Mouse (Mus musculus): ENCODE data around the gene Scoc.

The Scoc gene

DNA sequence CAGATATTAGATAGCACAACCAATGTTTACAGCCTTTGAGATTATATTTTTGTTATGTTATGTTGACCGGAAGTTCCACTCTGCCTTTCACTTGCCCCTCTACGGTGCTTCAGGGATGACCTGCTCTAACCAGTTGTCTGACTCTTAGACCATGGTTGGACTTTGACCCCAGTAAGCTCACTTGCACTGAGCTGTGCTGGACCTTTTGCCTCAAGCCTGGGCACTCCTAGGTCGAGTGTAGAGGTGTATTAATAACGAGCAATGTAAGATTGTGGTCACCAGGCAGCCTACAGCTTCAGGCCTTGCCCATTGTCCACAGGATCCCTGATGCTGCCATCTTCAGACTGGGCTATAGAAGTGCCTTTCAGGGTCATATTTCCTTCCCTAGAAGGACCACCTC, 60.5 kb downstream of the Scoc start:
- in situ Hi-C loops (cut with MboI): no loop called here

GRCm38 (mm10) chr8:83396680-83397079, 61.5 kb downstream of the Scoc start:
- in situ Hi-C loops (cut with MboI): no loop called here

DNA sequence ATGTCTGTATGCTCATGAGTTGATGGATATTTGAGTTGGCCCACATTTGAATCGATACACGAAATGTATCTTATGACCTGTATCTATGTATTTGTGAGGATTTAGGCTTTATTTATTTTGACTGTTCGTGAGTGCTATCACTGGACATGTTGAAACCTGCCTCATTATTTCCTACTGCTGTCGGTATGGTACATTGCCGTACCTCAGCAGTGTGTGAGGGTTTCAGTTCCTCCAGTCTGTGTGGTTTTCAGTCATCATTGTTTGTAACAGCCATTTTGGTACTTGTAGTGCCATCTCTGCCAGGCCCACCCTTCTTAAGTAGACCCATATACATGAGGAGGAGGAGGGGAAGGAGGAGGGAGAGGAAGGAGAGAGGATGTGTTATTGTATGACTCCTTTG, 63.9 kb downstream of the Scoc start:
- in situ Hi-C loops (cut with MboI): no loop called here

DNA sequence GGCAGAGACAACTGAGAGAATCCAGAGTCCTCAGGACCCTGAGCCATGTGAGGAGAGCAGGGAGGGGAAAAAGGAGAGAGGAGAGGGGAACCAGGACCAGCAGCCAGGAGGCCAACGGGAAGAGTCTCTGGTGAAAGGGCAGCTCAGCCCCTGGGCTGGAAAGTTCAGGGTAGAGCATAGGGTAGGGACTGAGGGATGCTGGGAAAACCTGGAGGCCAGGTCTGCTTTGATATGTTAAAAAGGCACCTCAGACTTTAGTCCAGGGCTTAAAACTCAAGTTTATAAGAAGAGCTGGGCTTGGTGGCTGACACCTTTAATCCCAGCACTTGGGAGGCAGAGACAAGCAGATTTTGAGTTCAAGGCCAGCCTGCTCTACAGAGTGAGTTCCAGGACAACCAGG, 65.7 kb downstream of the Scoc start:
- in situ Hi-C loops (cut with MboI): no loop called here

DNA sequence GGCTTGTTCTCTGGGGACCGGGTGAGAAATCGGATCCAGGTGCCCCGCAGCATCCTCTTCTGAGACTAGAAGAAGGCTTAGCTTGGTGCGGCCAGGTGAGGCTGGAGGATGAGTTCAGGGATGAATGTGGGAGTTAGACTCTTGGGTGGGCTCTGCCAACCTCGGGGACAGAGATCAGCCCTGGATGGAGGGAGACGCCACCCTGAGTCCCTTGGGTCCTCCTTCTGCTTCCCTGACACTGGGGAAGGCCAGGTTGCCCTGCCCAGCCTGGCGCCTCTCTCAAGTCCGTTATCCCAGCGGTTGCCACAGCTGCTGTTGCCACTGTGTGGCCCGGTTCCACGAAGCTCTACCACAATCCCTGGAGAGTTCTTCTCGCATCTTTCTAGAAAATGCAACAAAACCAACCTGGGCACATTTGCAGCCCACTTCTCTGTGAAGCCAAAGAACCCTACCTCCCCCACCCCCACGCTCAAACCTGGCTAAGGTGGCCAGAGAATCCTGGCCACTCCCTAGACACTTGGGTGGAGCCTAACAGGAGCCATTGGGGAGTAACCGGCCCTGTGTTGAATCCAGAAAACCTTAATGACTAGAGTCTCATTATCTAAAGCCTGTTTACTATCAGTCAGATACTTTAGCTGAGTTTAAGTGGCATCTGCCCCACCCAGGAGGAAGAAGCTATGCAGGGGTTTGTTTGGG, 68.0 kb downstream of the Scoc start:
- in situ Hi-C loops (cut with MboI): no loop called here

- in situ Hi-C loops (cut with MboI): no loop called here
Observed at GRCm38 (mm10) chr8:83389316-83390005, 68.7 kb downstream of the Scoc start, which contains the start of gene Clgn. Clgn (plus strand) TSS chr8:83389867.

- in situ Hi-C loops (cut with MboI): no loop called here
Observed at GRCm38 (mm10) chr8:83382850-83383249, 75.3 kb downstream of the Scoc start.

DNA sequence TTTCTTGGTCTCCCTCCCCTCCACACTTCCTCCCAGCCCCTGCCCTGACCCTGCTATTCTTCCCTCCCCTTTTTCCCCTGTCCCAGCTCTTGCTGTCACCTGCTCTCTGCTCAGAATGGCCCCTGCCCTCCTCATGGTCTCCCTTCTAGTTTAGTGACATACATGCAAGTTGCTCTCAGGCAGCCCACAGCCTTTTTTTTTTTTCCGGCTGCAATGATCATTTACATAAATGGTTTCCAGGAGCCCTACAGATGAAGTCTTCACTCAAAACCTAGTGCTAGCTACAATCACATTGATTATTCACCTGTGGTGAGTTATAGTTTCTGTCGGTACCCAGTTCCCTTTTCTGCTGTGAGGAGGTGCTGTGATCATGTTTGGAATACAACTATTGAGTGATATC, 77.2 kb downstream of the Scoc start:
- in situ Hi-C loops (cut with MboI): no loop called here

DNA sequence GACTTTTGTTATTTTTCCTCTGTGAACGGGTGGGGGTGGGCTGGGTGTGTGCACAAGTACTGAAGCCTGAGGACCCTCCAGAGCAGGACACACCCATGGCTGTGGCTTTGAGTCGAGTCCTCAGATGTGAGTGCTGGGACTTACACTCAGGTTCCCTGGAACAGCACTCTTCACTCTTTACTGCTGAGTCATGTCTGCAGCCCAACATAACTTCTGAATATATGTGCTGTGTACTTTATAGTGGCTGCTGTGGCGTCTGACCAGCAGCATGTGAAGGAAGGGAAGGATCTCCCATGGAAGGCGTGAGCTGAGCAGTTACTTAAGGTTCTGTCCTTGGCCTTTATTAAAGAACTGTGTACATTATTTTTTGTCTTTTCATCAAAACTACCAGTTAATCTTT, 78.0 kb downstream of the Scoc start:
- in situ Hi-C loops (cut with MboI): no loop called here
